Mouse (Mus musculus) bone marrow, adult 2 months (tissue): ENCODE results near the gene Taok1. TPM values are rescaled to one million over a fixed set of nuclear protein-coding genes. Genes with fewer than 3 reads are reported as not detected.

Experiments
- H3K27ac ChIP-seq: fragments of 200-500 bp; 2 replicates; pipeline ENCODE4 v1.5.1; 2012; ENCODE audit warnings: low read depth, mild to moderate bottlenecking, control low read depth, inconsistent platforms, low read length; ENCODE audit not compliant: control insufficient read depth, poor library complexity, insufficient read depth
- H3K4me1 ChIP-seq: fragments of 200-500 bp; 2 replicates; pipeline ENCODE4 v1.6.1; 2011; ENCODE audit warnings: low read length; ENCODE audit not compliant: control insufficient read depth, insufficient read depth
- H3K4me3 ChIP-seq: fragments of 200-500 bp; replicated peaks from 2 replicates; pipeline ENCODE3; 2011; ENCODE audit warnings: mild to moderate bottlenecking, low read depth, low read length, control low read depth; ENCODE audit not compliant: control insufficient read depth
- CTCF ChIP-seq: fragments of 200-500 bp; IDR thresholded peaks from 2 replicates; pipeline ENCODE4 v1.5.1; 2011; ENCODE audit warnings: low read length, control low read depth; ENCODE audit not compliant: control insufficient read depth, insufficient read depth
- POLR2A ChIP-seq: fragments of 200-500 bp; IDR thresholded peaks from 2 replicates; pipeline ENCODE4 v1.6.1; 2011; ENCODE audit warnings: low read depth, mild to moderate bottlenecking, control low read depth, low read length, borderline replicate concordance; ENCODE audit not compliant: control insufficient read depth
- WGBS: fragments of 180-500 bp; shearing (Covaris S2); methylation state at CpG from one replicate; pipeline ENCODE4 v1.1.7; 2018; 5-methylcytosine and 5-hydroxymethylcytosine counted together
- polyA plus RNA-seq: library from polyadenylated mRNA; stranded (reverse); fragments of >200 nt; gene quantifications from 2 replicates; pipeline ENCODE4 v1.2.4, GENCODE M21; 2011; ENCODE audit warnings: low replicate concordance; ENCODE audit not compliant: missing spikeins, insufficient read depth, insufficient read length

The Taok1 gene
- polyA plus RNA-seq, 1 experiment: 8.8 TPM

- H3K4me1 ChIP-seq: no peaks in the 10 kb centered on the region
- 81% methylated on average over 6 of the region's 6 CpGs for WGBS
These were observed 100.7 kb downstream of the Taok1 start for GRCm38 (mm10) chr11:77506941-77507340.

GRCm38 (mm10) chr11:77506273-77506672, 101.3 kb downstream of the Taok1 start:
- no peak for TF ChIP-seq POLR2A
- no peak for TF ChIP-seq CTCF
- H3K4me1 ChIP-seq: no peaks in the 10 kb centered on the region
- H3K4me3 ChIP-seq: no peak overlapping the region
- no peak overlapping the region for H3K27ac ChIP-seq
- WGBS: 93% methylated on average over 14 of the region's 14 CpGs

More at GRCm38 (mm10) chr11:77506941-77507340, 100.7 kb downstream of the Taok1 start:
- Histone ChIP-seq H3K27ac (no peak overlapping the region), H3K4me3 (no peak overlapping the region)
- TF ChIP-seq CTCF: no peak
- TF ChIP-seq POLR2A: no peak

GRCm38 (mm10) chr11:77505291-77505980, 102.2 kb downstream of the Taok1 start:
- H3K4me3 ChIP-seq: no peak overlapping the region
- no peaks in the 10 kb centered on the region for H3K4me1 ChIP-seq
- no peak for TF ChIP-seq CTCF
- no peak for TF ChIP-seq POLR2A
- no peak overlapping the region for H3K27ac ChIP-seq
- WGBS: 88% methylated on average over 22 of the region's 22 CpGs

GRCm38 (mm10) chr11:77504377-77504776, 103.2 kb downstream of the Taok1 start:
- Histone ChIP-seq H3K4me3 (no peak overlapping the region), H3K27ac (no peak overlapping the region), H3K4me1 (no peaks in the 10 kb centered on the region)
- no peak for TF ChIP-seq CTCF
- no peak for TF ChIP-seq POLR2A
- 89% methylated on average over 19 of the region's 19 CpGs for WGBS

- no peak overlapping the region for H3K4me3 ChIP-seq
- TF ChIP-seq POLR2A (no peak), CTCF (no peak)
- no peak overlapping the region for H3K27ac ChIP-seq
- 76% methylated on average over 3 of the region's 3 CpGs for WGBS
- no peaks in the 10 kb centered on the region; the same call in 1 of the 2 replicates for H3K4me1 ChIP-seq
These were observed 104.1 kb downstream of the Taok1 start for GRCm38 (mm10) chr11:77503511-77503910.

- WGBS: 86% methylated on average over 6 of the region's 6 CpGs
- Histone ChIP-seq H3K4me1 (no peaks in the 10 kb centered on the region; the same call in none of the 2 replicates), H3K4me3 (no peak overlapping the region), H3K27ac (no peak overlapping the region)
- no peak for TF ChIP-seq POLR2A
These were observed 105.1 kb downstream of the Taok1 start for GRCm38 (mm10) chr11:77502481-77502880.

- WGBS: 85% methylated on average over 4 of the region's 4 CpGs
- Histone ChIP-seq H3K4me1 (no peaks in the 10 kb centered on the region; the same call in none of the 2 replicates), H3K4me3 (no peak overlapping the region), H3K27ac (no peak overlapping the region)
- TF ChIP-seq CTCF (no peak), POLR2A (no peak)
These were observed 105.6 kb downstream of the Taok1 start for GRCm38 (mm10) chr11:77501971-77502370.

- peak; percentile 95 for TF ChIP-seq CTCF
- no peak for TF ChIP-seq POLR2A
- Histone ChIP-seq H3K4me1 (no peaks in the 10 kb centered on the region; the same call in none of the 2 replicates), H3K4me3 (no peak overlapping the region), H3K27ac (no peak overlapping the region)
- 9% methylated on average over 5 of the region's 5 CpGs for WGBS
These were observed 106.2 kb downstream of the Taok1 start for GRCm38 (mm10) chr11:77501392-77501791.
